Mouse (Mus musculus) stomach, embryonic 14.5 days (tissue): ENCODE measurements around the gene Igf1. TPM values are rescaled to one million over a fixed set of nuclear protein-coding genes. Genes with fewer than 3 reads are reported as not detected.

Experiments
- ATAC-seq: fragments of 200-750 bp; cut with Nextera tagmentation; 2 replicates; pipeline ENCODE4 v1.8.0; 2017; ENCODE audit warnings: low read depth, moderate TSS enrichment; ENCODE audit not compliant: insufficient number of reproducible peaks, insufficient read depth, low FRiP score
- H3K27ac ChIP-seq: fragments of 300-500 bp; sonication (generic); 2 replicates; pipeline ENCODE4 v1.5.1; 2014; ENCODE audit warnings: mild to moderate bottlenecking, low read length, moderate library complexity, mixed read lengths
- H3K27me3 ChIP-seq: fragments of 300-500 bp; sonication (generic); 2 replicates; pipeline ENCODE4 v1.6.1; 2014; ENCODE audit warnings: low read length, control low read depth, mixed read lengths; ENCODE audit not compliant: control insufficient read depth, insufficient read depth
- H3K36me3 ChIP-seq: fragments of 300-500 bp; sonication (generic); 2 replicates; pipeline ENCODE4 v1.6.1; 2014; ENCODE audit warnings: mild to moderate bottlenecking, control low read depth, low read length, moderate library complexity, mixed read lengths; ENCODE audit not compliant: control insufficient read depth, insufficient read depth
- H3K4me1 ChIP-seq: fragments of 300-500 bp; sonication (generic); 2 replicates; pipeline ENCODE4 v1.6.1; 2014; ENCODE audit warnings: low read length, control low read depth, mixed read lengths; ENCODE audit not compliant: control insufficient read depth, insufficient read depth
- H3K4me2 ChIP-seq: fragments of 300-500 bp; sonication (generic); replicated peaks from 2 replicates; pipeline ENCODE4 v1.6.1; 2014; ENCODE audit warnings: low read depth, low read length, control low read depth
- H3K4me3 ChIP-seq: fragments of 300-500 bp; sonication (generic); 2 replicates; pipeline ENCODE4 v1.5.1; 2014; ENCODE audit warnings: low read depth, low read length, control low read depth
- H3K9ac ChIP-seq: fragments of 300-500 bp; sonication (generic); replicated peaks from 2 replicates; pipeline ENCODE4 v1.6.1; 2014; ENCODE audit warnings: low read depth, mild to moderate bottlenecking, control low read depth, low read length, moderate library complexity, mixed read lengths
- H3K9me3 ChIP-seq: fragments of 300-500 bp; sonication (generic); 2 replicates; pipeline ENCODE4 v1.6.1; 2016; ENCODE audit warnings: low read depth, low read length, control low read depth; ENCODE audit not compliant: control insufficient read depth
- WGBS: fragments of 180-500 bp; shearing (Covaris S2); extraction: QIAGEN DNeasy Blood & Tissue Kit; methylation state at CpG from one replicate; pipeline ENCODE4 v1.1.7; 2014; 5-methylcytosine and 5-hydroxymethylcytosine counted together
- polyA plus RNA-seq: library from polyadenylated mRNA; unstranded; fragments of >200 nt; fragmentation: Nextera tagmentation; extraction: Ambion mirVana; gene quantifications from 2 replicates; pipeline ENCODE4 v1.2.1, GENCODE M21; 2014

Gene Igf1
- polyA plus RNA-seq, 1 experiment from 2014 or later = 167 TPM

- Histone ChIP-seq H3K4me3 (no peak overlapping the region), H3K27me3 (no peaks in the 10 kb centered on the region), H3K4me1 (no peaks in the 10 kb centered on the region), H3K9me3 (no peaks in the 10 kb centered on the region), H3K27ac (no peak overlapping the region), H3K36me3 (no peaks in the 10 kb centered on the region; the same call in 1 of the 2 replicates), H3K4me2 (no peak overlapping the region), H3K9ac (no peak overlapping the region)
- ATAC-seq = no peak
- 70% methylated on average over 2 of the region's 2 CpGs for WGBS
Observed at GRCm38 (mm10) chr10:87895351-87895750, 37.3 kb downstream of the Igf1 start.

- no peak overlapping the region for H3K27ac ChIP-seq
- H3K4me3 ChIP-seq = no peak overlapping the region
- no peaks in the 10 kb centered on the region; the same call in 1 of the 2 replicates for H3K36me3 ChIP-seq
- H3K9me3 ChIP-seq = no peaks in the 10 kb centered on the region
- WGBS = 91% methylated on average over 4 of the region's 4 CpGs
- no peaks in the 10 kb centered on the region for H3K27me3 ChIP-seq
- ATAC-seq = no peak
- H3K9ac ChIP-seq = no peak overlapping the region
- H3K4me2 ChIP-seq = no peak overlapping the region
- H3K4me1 ChIP-seq = no peaks in the 10 kb centered on the region
Observed at GRCm38 (mm10) chr10:87897331-87897730, 39.3 kb downstream of the Igf1 start.

DNA sequence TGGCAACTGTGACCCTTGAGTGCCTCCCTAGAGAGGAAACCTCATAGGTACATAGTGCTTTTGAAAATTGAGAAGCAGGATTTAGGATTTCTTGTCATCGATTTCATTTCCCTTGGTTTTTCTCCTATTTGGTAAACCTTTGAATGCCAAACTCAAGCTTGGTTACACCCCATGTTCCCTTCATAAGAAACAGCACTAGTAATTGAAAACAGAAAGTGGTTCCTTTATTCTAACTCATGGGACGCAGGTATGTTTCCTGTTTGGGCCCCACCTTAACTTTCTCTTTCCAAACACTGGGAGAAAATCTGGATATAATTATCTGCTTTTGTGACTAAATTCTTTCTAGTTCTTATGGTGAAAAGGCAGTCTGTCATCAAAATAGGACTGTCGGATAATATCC, 40.8 kb downstream of the Igf1 start:
- H3K9ac ChIP-seq = no peak overlapping the region
- H3K9me3 ChIP-seq = no peaks in the 10 kb centered on the region
- H3K4me2 ChIP-seq = no peak overlapping the region
- 90% methylated on average over 3 of the region's 3 CpGs for WGBS
- no peak for ATAC-seq
- H3K4me1 ChIP-seq = no peaks in the 10 kb centered on the region
- H3K27ac ChIP-seq = no peak overlapping the region
- no peaks in the 10 kb centered on the region for H3K27me3 ChIP-seq
- no peak overlapping the region for H3K4me3 ChIP-seq
- no peaks in the 10 kb centered on the region; the same call in 1 of the 2 replicates for H3K36me3 ChIP-seq

DNA sequence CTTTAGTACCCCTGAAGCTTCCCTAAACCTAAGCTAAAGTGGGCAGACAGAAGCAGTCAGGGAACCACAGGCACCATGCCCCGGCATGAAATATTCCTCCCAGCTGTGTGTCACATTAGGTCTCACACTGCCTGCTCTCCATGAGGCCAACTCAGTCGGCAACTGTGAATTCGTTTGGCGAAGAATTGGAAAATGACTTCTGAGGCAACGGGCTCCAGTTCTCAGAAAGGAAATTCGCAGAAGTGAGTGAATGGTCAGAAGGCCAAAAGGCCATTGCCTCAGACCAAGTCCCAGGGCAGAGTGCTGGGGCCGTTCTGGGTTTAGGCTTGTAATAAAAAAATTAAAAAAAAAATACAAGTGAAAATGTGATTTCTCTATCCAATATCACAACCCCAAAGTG, 43.9 kb downstream of the Igf1 start:
- no peaks in the 10 kb centered on the region for H3K27me3 ChIP-seq
- H3K4me1 ChIP-seq = no peaks in the 10 kb centered on the region
- no peak overlapping the region for H3K4me3 ChIP-seq
- H3K9ac ChIP-seq = no peak overlapping the region
- 77% methylated on average over 7 of the region's 7 CpGs for WGBS
- ATAC-seq = no peak
- no peak overlapping the region for H3K4me2 ChIP-seq
- no peaks in the 10 kb centered on the region for H3K9me3 ChIP-seq
- H3K27ac ChIP-seq = no peak overlapping the region
- no peaks in the 10 kb centered on the region; the same call in 1 of the 2 replicates for H3K36me3 ChIP-seq

GRCm38 (mm10) chr10:87904324-87904723, 46.3 kb downstream of the Igf1 start:
- Histone ChIP-seq H3K36me3 (no peaks in the 10 kb centered on the region), H3K4me1 (no peaks in the 10 kb centered on the region), H3K27me3 (no peaks in the 10 kb centered on the region), H3K9me3 (no peaks in the 10 kb centered on the region), H3K27ac (no peak overlapping the region), H3K4me2 (no peak overlapping the region), H3K4me3 (no peak overlapping the region), H3K9ac (no peak overlapping the region)
- WGBS = 41% methylated on average over 5 of the region's 5 CpGs
- no peak for ATAC-seq

- no peak for ATAC-seq
- Histone ChIP-seq H3K9me3 (no peaks in the 10 kb centered on the region), H3K4me2 (no peak overlapping the region), H3K4me1 (no peaks in the 10 kb centered on the region), H3K27me3 (no peaks in the 10 kb centered on the region), H3K36me3 (no peaks in the 10 kb centered on the region), H3K4me3 (no peak overlapping the region), H3K9ac (no peak overlapping the region), H3K27ac (no peak overlapping the region)
- 77% methylated on average over 3 of the region's 3 CpGs for WGBS
Observed at GRCm38 (mm10) chr10:87905087-87905486, 47.0 kb downstream of the Igf1 start.

DNA sequence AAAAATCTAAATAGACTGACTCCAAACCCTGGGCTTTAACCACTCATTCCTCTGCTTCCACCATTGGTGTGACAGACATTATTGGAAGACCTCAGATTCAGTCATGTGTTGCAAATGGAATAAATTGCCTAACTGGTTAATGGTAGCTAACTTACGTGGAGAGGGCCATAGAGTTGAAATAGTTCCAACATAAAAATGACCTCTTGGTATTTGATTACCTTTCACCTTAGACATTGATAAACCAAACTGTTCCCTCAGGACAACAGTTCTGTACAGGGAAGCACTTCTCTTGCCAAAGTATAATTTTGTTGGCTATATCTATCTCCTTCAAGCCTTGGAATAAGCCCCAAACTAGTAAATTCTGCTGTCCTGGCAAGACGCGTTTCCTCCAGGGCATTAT, 48.1 kb downstream of the Igf1 start:
- 53% methylated on average over 3 of the region's 3 CpGs for WGBS
- H3K36me3 ChIP-seq = no peaks in the 10 kb centered on the region
- H3K27ac ChIP-seq = no peak overlapping the region
- no peaks in the 10 kb centered on the region for H3K9me3 ChIP-seq
- H3K4me1 ChIP-seq = no peaks in the 10 kb centered on the region
- H3K4me2 ChIP-seq = no peak overlapping the region
- no peak for ATAC-seq
- no peaks in the 10 kb centered on the region for H3K27me3 ChIP-seq
- H3K9ac ChIP-seq = no peak overlapping the region
- H3K4me3 ChIP-seq = no peak overlapping the region

- Histone ChIP-seq H3K27me3 (no peaks in the 10 kb centered on the region), H3K27ac (no peak overlapping the region), H3K9me3 (no peaks in the 10 kb centered on the region), H3K4me3 (no peak overlapping the region), H3K36me3 (no peaks in the 10 kb centered on the region), H3K4me1 (no peaks in the 10 kb centered on the region), H3K4me2 (no peak overlapping the region), H3K9ac (no peak overlapping the region)
- 85% methylated on average over 2 of the region's 2 CpGs for whole genome bisulfite sequencing
- ATAC-seq = no peak
Observed at GRCm38 (mm10) chr10:87906757-87907307, 48.8 kb downstream of the Igf1 start.

DNA sequence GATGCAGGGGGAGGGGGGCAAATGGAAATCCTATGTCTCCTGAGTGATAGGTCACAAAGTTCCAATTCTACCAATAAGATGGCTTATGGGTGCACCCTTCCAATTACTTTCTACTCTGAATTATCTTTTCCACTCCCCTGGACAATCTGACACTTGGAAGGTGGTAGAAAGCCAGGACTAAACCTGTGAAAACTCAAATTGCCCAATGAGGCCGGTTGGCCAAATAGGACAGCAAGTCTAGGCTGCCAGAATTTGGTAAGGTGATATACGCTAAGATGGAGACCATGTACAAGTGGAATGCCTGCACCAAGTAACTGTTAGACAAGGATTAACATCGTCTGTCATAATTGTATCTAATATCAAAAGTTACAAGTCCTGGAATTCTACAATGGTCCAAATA, 55.8 kb downstream of the Igf1 start:
- Histone ChIP-seq H3K36me3 (peaks cover 8% of the 10 kb centered on the region; the same call in 1 of the 2 replicates), H3K9ac (no peak overlapping the region), H3K27me3 (no peaks in the 10 kb centered on the region), H3K27ac (no peak overlapping the region), H3K4me1 (no peaks in the 10 kb centered on the region), H3K9me3 (no peaks in the 10 kb centered on the region), H3K4me2 (no peak overlapping the region), H3K4me3 (no peak overlapping the region)
- WGBS = 89% methylated on average over 3 of the region's 3 CpGs
- no peak for ATAC-seq
